Mouse (Mus musculus) brain, adult 2 months (tissue): ENCODE results near the gene Gm20661.
"Not testable (repeated sequence)": the region's sequence is repeated elsewhere in the genome, so short reads cannot be mapped to it uniquely, and the experiment has no call there.

Source experiments
- DNase-seq: peaks from one replicate; pipeline ENCODE4 v3.0.0; 2011; ENCODE audit warnings: low read depth, low spot score

Gene Gm20661

DNA sequence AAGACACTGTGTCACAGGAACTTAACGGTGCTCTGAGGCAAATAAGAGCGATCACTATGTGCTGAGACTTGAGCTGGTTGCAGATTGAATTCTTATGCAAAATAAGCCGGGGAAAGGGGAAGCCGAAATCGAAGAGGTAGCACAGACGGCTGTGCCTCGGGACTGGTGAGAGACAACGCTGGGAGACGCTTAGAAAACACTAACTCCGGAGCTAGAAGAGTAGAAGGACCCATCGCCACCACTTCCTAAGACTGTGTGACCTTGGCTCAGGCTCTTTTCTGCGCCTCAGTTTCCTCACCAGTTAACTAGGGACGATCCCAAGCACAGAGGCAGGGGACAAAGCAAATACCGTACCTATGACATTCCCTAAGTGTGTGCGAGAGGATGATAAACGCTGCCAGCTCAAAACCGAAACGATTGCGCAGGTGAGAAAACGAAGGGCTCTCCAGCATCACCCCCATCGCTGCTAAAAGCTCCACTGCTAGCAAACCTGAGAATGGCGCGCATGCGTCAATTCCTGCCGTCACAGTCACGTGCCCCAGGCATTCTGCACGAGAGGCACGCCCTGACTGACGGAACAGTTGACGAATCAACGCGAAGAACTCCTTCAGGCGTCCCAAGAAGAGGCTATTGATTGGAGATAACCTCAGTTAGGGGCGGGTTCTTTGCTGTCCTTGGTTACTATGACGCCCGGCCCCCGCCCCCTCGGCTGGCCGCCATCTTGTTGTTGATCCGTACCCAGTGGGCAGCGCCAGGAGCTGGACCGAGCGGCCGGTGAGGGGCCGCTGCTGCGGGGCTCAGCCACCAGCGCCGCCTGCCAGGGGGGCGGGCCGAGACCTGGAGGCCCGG is 19.3 kb downstream of the Gm20661 start, which contains the start of gene Ip6k1:
Ip6k1 (plus strand) TSS at position 580 of the 849 bp plus-strand sequence.
- DNase-seq = peak; percentile 100

- DNase-seq = peak; percentile 49
These were observed 20.1 kb downstream of the Gm20661 start for GRCm38 (mm10) chr9:108002778-108003530.

- DNase-seq = peak; percentile 35
These were observed 20.7 kb downstream of the Gm20661 start for GRCm38 (mm10) chr9:108003531-108003890.

DNA sequence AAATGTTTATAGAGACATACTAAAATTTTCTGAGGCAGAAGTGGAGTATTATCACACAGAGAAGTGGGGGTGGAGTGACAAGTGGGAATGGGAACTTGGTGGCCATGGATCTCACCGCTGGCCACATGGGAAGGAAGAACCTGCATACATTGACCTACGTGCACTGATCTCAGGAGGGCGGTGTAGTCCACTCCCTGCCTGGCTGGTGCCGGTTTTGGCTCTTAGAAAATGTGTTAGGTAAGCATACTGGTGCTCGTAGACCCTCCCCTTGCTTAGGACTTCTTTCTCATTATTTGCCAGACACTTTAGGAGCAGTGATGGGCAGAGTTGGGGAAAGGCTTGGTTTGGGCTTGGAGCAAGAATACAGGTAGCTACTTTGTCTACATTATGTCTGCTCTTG is 25.2 kb downstream of the Gm20661 start:
- DNase-seq = no peak

- DNase-seq = no peak
These were observed 27.5 kb downstream of the Gm20661 start for GRCm38 (mm10) chr9:108010385-108010784.

DNA sequence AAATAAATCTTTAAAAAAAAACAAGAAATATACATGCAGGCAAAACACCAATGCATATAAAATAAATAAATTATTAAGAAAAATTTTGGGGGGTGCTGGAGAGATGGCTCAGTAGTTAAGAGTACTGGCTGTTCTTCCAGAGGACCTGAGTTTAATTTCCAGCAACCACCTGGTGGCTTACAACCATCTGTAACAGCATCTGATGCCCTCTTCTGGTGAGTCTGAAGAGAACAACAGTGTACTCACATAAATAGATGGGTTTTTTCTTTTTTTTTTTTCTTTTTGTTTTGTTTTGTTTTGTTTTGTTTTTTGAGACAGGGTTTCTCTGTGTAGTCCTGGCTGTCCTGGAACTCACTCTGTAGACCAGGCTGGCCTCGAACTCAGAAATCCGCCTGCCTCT is 30.7 kb downstream of the Gm20661 start:
- DNase-seq = not testable (repeated sequence)

DNA sequence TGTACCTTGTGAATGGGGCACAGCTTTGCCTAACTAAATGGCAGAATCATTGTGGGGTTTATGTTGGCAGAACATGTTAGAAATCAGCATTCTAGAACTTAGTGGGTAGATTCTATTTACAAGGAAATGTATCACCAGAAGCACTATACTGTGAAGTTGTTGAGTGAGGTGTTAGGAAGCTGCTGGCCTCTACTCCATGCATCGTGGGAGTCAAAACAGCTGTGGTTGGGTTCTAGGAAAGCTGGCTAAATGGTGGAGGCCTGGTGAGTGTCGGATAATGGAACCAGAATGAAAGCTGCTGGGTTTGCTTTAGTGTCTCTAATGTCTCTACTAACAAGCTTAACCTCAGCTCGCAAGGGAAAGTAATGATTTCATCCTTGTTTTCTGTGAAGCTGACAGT is 34.3 kb downstream of the Gm20661 start:
- peak; percentile 88 for DNase-seq

- DNase-seq = peak; percentile 32
These were observed 37.9 kb downstream of the Gm20661 start for GRCm38 (mm10) chr9:108020741-108021140.

GRCm38 (mm10) chr9:108023216-108023615 is 40.4 kb downstream of the Gm20661 start:
- no peak for DNase-seq

DNA sequence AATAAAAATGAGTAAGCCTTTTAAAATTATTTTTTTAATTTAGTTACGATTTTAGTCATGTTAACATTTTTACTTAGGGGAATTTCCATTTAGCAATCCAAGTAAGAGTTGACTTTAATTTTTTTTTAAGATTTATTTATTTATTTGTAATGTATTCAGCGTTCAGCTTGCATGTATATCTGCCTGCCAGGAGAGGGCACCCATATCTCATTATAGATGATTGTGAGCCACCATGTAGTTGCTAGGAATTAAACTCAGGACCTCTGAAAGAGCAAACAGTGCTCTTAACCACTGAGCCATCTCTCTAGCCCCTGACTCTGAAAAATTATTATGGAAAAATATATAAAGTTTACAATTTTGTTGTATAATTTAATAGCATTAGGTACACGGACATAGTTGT is 43.7 kb downstream of the Gm20661 start:
- DNase-seq = no peak

DNA sequence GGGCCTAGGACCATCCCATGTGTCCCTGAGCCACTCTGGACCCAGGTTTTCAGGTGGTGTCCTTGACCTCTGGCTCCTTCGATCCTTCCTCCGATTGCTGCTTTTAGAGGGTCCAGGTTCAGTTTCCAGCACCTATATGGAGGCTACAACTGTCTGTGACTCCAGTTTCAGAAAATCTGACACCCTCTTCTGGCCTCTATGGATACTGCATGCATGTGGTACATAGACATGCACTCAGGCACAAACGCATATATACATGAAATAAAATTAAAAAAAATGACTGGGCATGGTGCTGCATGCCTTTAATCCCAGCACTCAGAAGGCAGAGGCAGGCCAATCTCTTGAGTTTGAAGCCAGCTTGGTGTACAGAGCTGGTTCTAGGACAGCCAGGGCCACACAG is 45.0 kb downstream of the Gm20661 start:
- DNase-seq = no peak

- no peak for DNase-seq
These were observed 49.3 kb downstream of the Gm20661 start for GRCm38 (mm10) chr9:108032126-108032525.

DNA sequence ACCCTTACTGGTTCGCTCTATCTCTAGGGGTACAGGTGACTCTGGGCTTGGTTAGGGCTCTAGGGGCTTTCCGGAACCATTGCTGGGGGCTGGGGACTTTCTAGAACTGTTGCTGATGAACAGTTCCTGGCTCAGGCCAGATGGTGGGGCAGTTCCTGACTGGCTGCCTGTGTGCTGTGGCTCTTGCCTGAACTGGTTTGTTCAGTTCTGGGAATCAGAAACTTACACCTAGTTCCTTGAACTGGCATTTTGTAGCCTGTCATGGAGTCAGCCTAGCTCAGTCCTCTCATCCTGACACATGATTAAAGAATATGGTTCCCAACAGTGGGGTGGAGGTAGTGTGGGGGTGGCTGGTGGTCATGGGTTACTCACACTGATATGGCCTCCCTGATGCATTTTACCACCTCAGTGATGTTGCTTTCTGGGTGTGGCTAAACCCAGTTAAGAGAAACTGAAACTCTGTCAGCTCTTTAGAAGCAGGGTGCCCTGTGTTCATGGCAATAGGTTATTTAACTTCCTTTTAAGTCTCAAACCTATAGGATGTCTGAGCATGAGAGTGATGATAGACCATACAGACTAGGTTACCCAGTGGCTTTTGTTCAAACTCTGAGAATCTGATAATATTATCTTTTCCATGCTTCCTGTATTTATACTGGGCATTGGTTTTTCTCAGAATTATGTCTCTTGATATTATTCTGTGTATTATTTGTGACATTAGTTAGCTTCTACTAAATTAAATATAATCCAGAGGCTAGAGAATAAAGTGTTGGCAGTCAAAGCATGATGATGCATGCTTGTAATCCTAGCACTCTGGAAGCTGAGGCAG is 52.7 kb downstream of the Gm20661 start:
- DNase-seq = no peak
